Mouse (Mus musculus) kidney, postnatal 0 days (tissue): ENCODE measurements around the gene Rsph3b. TPM values are rescaled to one million over a fixed set of nuclear protein-coding genes. Genes with fewer than 3 reads are reported as not detected.

ENCODE experiments used
- ATAC-seq: fragments of 200-750 bp; cut with Nextera tagmentation; replicated peaks from 2 replicates; pipeline ENCODE4 v1.8.0; 2017; ENCODE audit warnings: low read depth, moderate number of reproducible peaks, moderate TSS enrichment, moderate library complexity; ENCODE audit not compliant: low FRiP score
- DNase-seq: peaks from one replicate; pipeline ENCODE4 v3.0.0-alpha.2; 2016; ENCODE audit warnings: low spot score
- H3K27ac ChIP-seq: fragments of 300-500 bp; sonication (generic); 2 replicates; pipeline ENCODE4 v1.5.1; 2014; ENCODE audit warnings: mild to moderate bottlenecking
- H3K27me3 ChIP-seq: fragments of 300-500 bp; sonication (generic); 2 replicates; pipeline ENCODE4 v1.6.1; 2014; ENCODE audit warnings: low read length, mixed read lengths; ENCODE audit not compliant: insufficient read depth
- H3K36me3 ChIP-seq: fragments of 300-500 bp; sonication (generic); 2 replicates; pipeline ENCODE4 v1.6.1; 2014; ENCODE audit warnings: low read length, mixed read lengths; ENCODE audit not compliant: insufficient read depth
- H3K4me1 ChIP-seq: fragments of 300-500 bp; sonication (generic); replicated peaks from 2 replicates; pipeline ENCODE4 v1.6.1; 2014; ENCODE audit warnings: antibody characterized with exemption, low read length, mixed read lengths; ENCODE audit not compliant: insufficient read depth
- H3K4me2 ChIP-seq: fragments of 300-500 bp; sonication (generic); 2 replicates; pipeline ENCODE4 v1.6.1; 2014; ENCODE audit warnings: mild to moderate bottlenecking, low read length, moderate library complexity, mixed read lengths
- H3K4me3 ChIP-seq: fragments of 300-500 bp; sonication (generic); replicated peaks from 2 replicates; pipeline ENCODE4 v1.5.1; 2014; ENCODE audit warnings: low read depth, low read length
- H3K9ac ChIP-seq: fragments of 300-500 bp; sonication (generic); 2 replicates; pipeline ENCODE4 v1.6.1; 2014; ENCODE audit warnings: low read depth, low read length
- H3K9me3 ChIP-seq: fragments of 300-500 bp; sonication (generic); replicated peaks from 2 replicates; pipeline ENCODE4 v1.6.1; 2016; ENCODE audit warnings: low read length, inconsistent platforms, mixed read lengths
- CTCF ChIP-seq: IDR thresholded peaks from 2 replicates; pipeline ENCODE4 v1.5.1; 2016; ENCODE audit warnings: antibody characterized with exemption, low read depth, mild to moderate bottlenecking, moderate library complexity
- WGBS: fragments of 180-500 bp; shearing (Covaris S2); extraction: QIAGEN DNeasy Blood & Tissue Kit; methylation state at CpG from one replicate; pipeline ENCODE4 v1.1.7; 2014; 5-methylcytosine and 5-hydroxymethylcytosine counted together
- polyA plus RNA-seq: library from polyadenylated mRNA; unstranded; fragments of >200 nt; fragmentation: Nextera tagmentation; extraction: Ambion mirVana; gene quantifications from 2 replicates; pipeline ENCODE4 v1.2.1, GENCODE M21; 2015

Gene Rsph3b
- polyA plus RNA-seq, 1 experiment from 2014 or later, result 63.4 TPM

GRCm38 (mm10) chr17:6891966-6892934, 56.2 kb downstream of the Rsph3b start:
- H3K4me2 ChIP-seq, result no peak overlapping the region
- H3K9ac ChIP-seq, result no peak overlapping the region
- WGBS, result 70% methylated on average over 7 of the region's 7 CpGs
- no peak for TF ChIP-seq CTCF
- no peaks in the 10 kb centered on the region for H3K27me3 ChIP-seq
- no peaks in the 10 kb centered on the region for H3K4me1 ChIP-seq
- H3K36me3 ChIP-seq, result no peaks in the 10 kb centered on the region
- no peak overlapping the region for H3K4me3 ChIP-seq
- DNase-seq (no peak), ATAC-seq (no peak)
- no peak overlapping the region for H3K27ac ChIP-seq
- H3K9me3 ChIP-seq, result no peaks in the 10 kb centered on the region

- ATAC-seq, result no peak
- no peaks in the 10 kb centered on the region for H3K27me3 ChIP-seq
- no peak for TF ChIP-seq CTCF
Measured at GRCm38 (mm10) chr17:6886445-6886844, 62.0 kb downstream of the Rsph3b start.

GRCm38 (mm10) chr17:6884531-6884930, 64.0 kb downstream of the Rsph3b start:
- no peak for ATAC-seq
- no peak for TF ChIP-seq CTCF
- Histone ChIP-seq H3K4me3 (no peak overlapping the region), H3K9me3 (no peaks in the 10 kb centered on the region), H3K36me3 (no peaks in the 10 kb centered on the region), H3K27ac (no peak overlapping the region), H3K4me2 (no peak overlapping the region), H3K27me3 (no peaks in the 10 kb centered on the region), H3K4me1 (no peaks in the 10 kb centered on the region), H3K9ac (no peak overlapping the region)
- DNase-seq, result no peak
- 91% methylated on average over 1 of the region's 1 CpGs for WGBS

More at GRCm38 (mm10) chr17:6886445-6886844, 62.0 kb downstream of the Rsph3b start:
- DNase-seq, result no peak
- Histone ChIP-seq H3K4me1 (no peaks in the 10 kb centered on the region), H3K9ac (no peak overlapping the region), H3K27ac (no peak overlapping the region), H3K36me3 (no peaks in the 10 kb centered on the region), H3K4me3 (no peak overlapping the region), H3K9me3 (no peaks in the 10 kb centered on the region), H3K4me2 (no peak overlapping the region)
- 92% methylated on average over 1 of the region's 1 CpGs for WGBS

GRCm38 (mm10) chr17:6881306-6881705, 67.2 kb downstream of the Rsph3b start:
- Histone ChIP-seq H3K27me3 (no peaks in the 10 kb centered on the region), H3K36me3 (no peaks in the 10 kb centered on the region), H3K9ac (no peak overlapping the region), H3K4me2 (no peak overlapping the region), H3K9me3 (no peaks in the 10 kb centered on the region), H3K4me1 (no peaks in the 10 kb centered on the region), H3K4me3 (no peak overlapping the region), H3K27ac (no peak overlapping the region)
- DNase-seq (no peak), ATAC-seq (no peak)
- TF ChIP-seq CTCF, result no peak
- WGBS, result 57% methylated on average over 6 of the region's 6 CpGs

GRCm38 (mm10) chr17:6871421-6871820, 77.1 kb downstream of the Rsph3b start:
- no peak overlapping the region for H3K27ac ChIP-seq
- no peaks in the 10 kb centered on the region for H3K27me3 ChIP-seq
- H3K9ac ChIP-seq, result no peak overlapping the region
- no peak overlapping the region for H3K4me2 ChIP-seq
- ATAC-seq, result no peak
- H3K4me1 ChIP-seq, result no peaks in the 10 kb centered on the region
- no peak for DNase-seq
- 84% methylated on average over 2 of the region's 2 CpGs for WGBS
- H3K4me3 ChIP-seq, result no peak overlapping the region
- no peaks in the 10 kb centered on the region for H3K9me3 ChIP-seq
- no peaks in the 10 kb centered on the region for H3K36me3 ChIP-seq
- no peak for TF ChIP-seq CTCF

- Histone ChIP-seq H3K27ac (no peak overlapping the region), H3K27me3 (no peaks in the 10 kb centered on the region), H3K36me3 (no peaks in the 10 kb centered on the region), H3K4me1 (peaks cover 9% of the 10 kb centered on the region; the same call in 1 of the 2 replicates), H3K9ac (no peak overlapping the region), H3K9me3 (no peaks in the 10 kb centered on the region), H3K4me2 (no peak overlapping the region), H3K4me3 (no peak overlapping the region)
- no peak for DNase-seq
- TF ChIP-seq CTCF, result no peak
- no peak for ATAC-seq
Measured at GRCm38 (mm10) chr17:6868810-6869209, 79.7 kb downstream of the Rsph3b start.
